ENCODE assay signal across 31 mouse cellular contexts in the genomic region with DNA sequence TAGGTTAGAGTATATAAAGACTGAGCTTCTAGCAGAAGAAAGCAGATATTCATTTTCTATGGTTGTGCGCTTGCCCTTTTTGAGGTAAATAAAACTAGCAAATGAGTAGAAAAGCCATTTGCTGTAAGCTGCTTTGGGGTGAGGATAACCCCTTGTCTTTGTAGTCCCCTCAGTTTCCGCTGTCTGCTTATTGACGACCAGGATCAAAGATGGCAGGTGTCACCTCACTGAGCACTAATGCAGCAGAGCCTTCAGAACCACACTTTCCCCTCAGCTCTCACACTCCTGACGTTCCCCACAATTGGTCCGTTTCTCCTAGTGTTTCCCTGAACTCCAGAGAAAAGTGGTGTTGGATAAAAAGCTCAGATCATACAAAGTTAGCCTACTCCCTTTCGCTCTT. TPM values are rescaled to one million over a fixed set of nuclear protein-coding genes. Genes with fewer than 3 reads are reported as not detected.
DNase-seq lines count a peak whose midpoint lies in the region; ATAC-seq and TF ChIP-seq lines count a peak whose summit lies in the region.
"Had no signal": no experiment of that assay in that cellular context is flagged by ENCODE, and none has a peak within 500 bp of the region (broad histone marks: within the 10 kb centered on the region; RNA-seq: fewer than 3 reads in every experiment).

No protein-coding gene starts in this region.

- H3K4me1 ChIP-seq in heart, postnatal 0 days (ENCODE audit: control insufficient read depth, insufficient read depth) = no peaks in the 10 kb centered on the region; the same call in 1 of the 2 replicates
- H3K4me1 ChIP-seq in hindbrain, embryonic 13.5 days (replicated peaks) = peaks cover 10% of the 10 kb centered on the region

- H3K27ac ChIP-seq in heart, postnatal 0 days (ENCODE audit: low read depth) = peak overlapping the region; percentile 30; the same call in 1 of the 2 replicates
- no peak overlapping the region for H3K27ac ChIP-seq in hindbrain, embryonic 13.5 days
- H3K27ac ChIP-seq: embryonic facial prominence, embryonic 13.5 days; forebrain, embryonic 10.5 days; forebrain, embryonic 15.5 days; heart, adult 2 months; hindbrain, embryonic 15.5 days; intestine, embryonic 15.5 days; kidney, postnatal 0 days; liver, embryonic 14.5 days; midbrain, embryonic 10.5 days; midbrain, embryonic 15.5 days; stomach, postnatal 0 days had no signal

- no peaks in the 10 kb centered on the region for H3K9me3 ChIP-seq in heart, postnatal 0 days (replicated peaks; ENCODE audit: control insufficient read depth, low read length)
- no peaks in the 10 kb centered on the region for H3K9me3 ChIP-seq in hindbrain, embryonic 13.5 days
- H3K9me3 ChIP-seq: embryonic facial prominence, embryonic 13.5 days; forebrain, embryonic 10.5 days; forebrain, embryonic 15.5 days; heart, embryonic 12.5 days; hindbrain, embryonic 15.5 days; intestine, embryonic 15.5 days; midbrain, embryonic 10.5 days; midbrain, embryonic 15.5 days had no signal

- H3K4me2 ChIP-seq in heart, postnatal 0 days (ENCODE audit: low read depth, low read length) = no peak overlapping the region
- no peak overlapping the region for H3K4me2 ChIP-seq in hindbrain, embryonic 13.5 days
- H3K4me2 ChIP-seq: embryonic facial prominence, embryonic 13.5 days; forebrain, embryonic 15.5 days; heart, embryonic 12.5 days; hindbrain, embryonic 15.5 days; intestine, embryonic 15.5 days; midbrain, embryonic 15.5 days had no signal

- no peak for ATAC-seq in heart, postnatal 0 days (ENCODE audit: insufficient read depth, low read depth)
- no peak for ATAC-seq in hindbrain, embryonic 13.5 days (ENCODE audit: low FRiP score)
- ATAC-seq in granulocyte monocyte progenitor cell, adult 5-6 weeks (replicated peaks; ENCODE audit: poor library complexity, severe bottlenecking) = no peak
- ATAC-seq: forebrain, embryonic 15.5 days; intestine, embryonic 15.5 days; midbrain, embryonic 15.5 days had no signal

- peaks cover 6% of the 10 kb centered on the region; the same call in 1 of the 2 replicates for H3K36me3 ChIP-seq in heart, postnatal 0 days (replicated peaks; ENCODE audit: control insufficient read depth, insufficient read depth, low read length)
- H3K36me3 ChIP-seq in hindbrain, embryonic 13.5 days = peaks cover 12% of the 10 kb centered on the region; the same call in 1 of the 2 replicates
- H3K36me3 ChIP-seq: forebrain, embryonic 15.5 days; midbrain, embryonic 15.5 days had no signal

- no peak for DNase-seq in heart, postnatal 0 days (ENCODE audit: low spot score)
- DNase-seq in heart, adult 18-20 months = no peak
- DNase-seq in naive thymus-derived CD4-positive, alpha-beta T cell, adult 2 months (ENCODE audit: low read depth) = peak; percentile 72
- DNase-seq in thymus, postnatal 14 days = peak; percentile 53
- no peak for DNase-seq in adrenal gland, adult 18-20 months (ENCODE audit: low spot score in 2 of 2)
- DNase-seq: adrenal gland, postnatal 10 days; cerebellum, adult 11-12 months; cerebellum, postnatal 10 days; gastrocnemius, postnatal 25 days; heart, adult 2 months; heart, postnatal 10 days; kidney, adult 2 months; kidney, postnatal 4 days; liver; lung, adult 2 months; lung, postnatal 14 days; right cerebral cortex, postnatal 25 days had no signal

- no peak overlapping the region for H3K4me3 ChIP-seq in heart, postnatal 0 days (ENCODE audit: low read depth, low read length)
- no peak overlapping the region for H3K4me3 ChIP-seq in hindbrain, embryonic 13.5 days
- H3K4me3 ChIP-seq: embryonic facial prominence, embryonic 13.5 days; forebrain, embryonic 10.5 days; forebrain, embryonic 15.5 days; heart, adult 2 months; heart, embryonic 12.5 days; hindbrain, embryonic 15.5 days; intestine, embryonic 15.5 days; midbrain, embryonic 10.5 days; midbrain, embryonic 15.5 days had no signal

- 86% methylated on average over 6 of the region's 6 CpGs for WGBS in heart, postnatal 0 days
- 89% methylated on average over 6 of the region's 6 CpGs for WGBS in hindbrain, embryonic 13.5 days

- H3K9ac ChIP-seq in heart, postnatal 0 days (replicated peaks; ENCODE audit: low read depth, low read length) = no peak overlapping the region
- H3K9ac ChIP-seq in hindbrain, embryonic 13.5 days = no peak overlapping the region
- H3K9ac ChIP-seq: embryonic facial prominence, embryonic 13.5 days; forebrain, embryonic 15.5 days; heart, embryonic 12.5 days; hindbrain, embryonic 15.5 days; intestine, embryonic 15.5 days; liver, embryonic 14.5 days; midbrain, embryonic 15.5 days had no signal

- TF ChIP-seq EP300 in heart, postnatal 0 days (IDR thresholded peaks at IDR 0.05; ENCODE audit: low read depth) = no peak

- no peaks in the 10 kb centered on the region for H3K27me3 ChIP-seq in heart, postnatal 0 days (ENCODE audit: control insufficient read depth, insufficient read depth, low read length)
- H3K27me3 ChIP-seq in hindbrain, embryonic 13.5 days = no peaks in the 10 kb centered on the region
- H3K27me3 ChIP-seq: embryonic facial prominence, embryonic 13.5 days; forebrain, embryonic 15.5 days; heart, embryonic 12.5 days; hindbrain, embryonic 15.5 days; intestine, embryonic 15.5 days; midbrain, embryonic 15.5 days had no signal

- TF ChIP-seq CTCF in heart, postnatal 0 days (IDR thresholded peaks at IDR 0.05; ENCODE audit: low read depth) = no peak

RNA-seq across cellular contexts. Expression of gene Washc3, which starts 2.3 kb away (rescaled TPM):
- 33.0 and 40.1 TPM in 2 replicates for total RNA-seq in heart, postnatal 0 days (2014; rRNA removed; ENCODE audit: low replicate concordance)
- 52.5 and 59.4 TPM in 2 replicates for polyA plus RNA-seq in heart, postnatal 0 days (2015; fragmentation: Nextera tagmentation; extraction: Ambion mirVana)
- 10 to 100 TPM; 32.5 to 34.5 TPM for total RNA-seq in heart, adult 18-20 months (2021)
- 10 to 100 TPM; 39.4 to 48.6 TPM for total RNA-seq in adrenal gland, adult 18-20 months (2021)
- 42.0 and 46.2 TPM in 2 replicates for polyA plus RNA-seq in hindbrain, embryonic 13.5 days (2015; fragmentation: Nextera tagmentation; extraction: Ambion mirVana)
- total RNA-seq in granulocyte monocyte progenitor cell, adult 5-6 weeks (2014; fragmentation: Nextera tagmentation) = 69.6 and 93.3 TPM in 2 replicates
- 33.0 and 33.9 TPM in 2 replicates for total RNA-seq in granulocyte monocyte progenitor cell, adult 5-6 weeks (2017)

RNA-seq across cellular contexts. Expression of gene Nup37, which starts 56.4 kb away (rescaled TPM):
- 7.5 and 24.1 TPM in 2 replicates for total RNA-seq in heart, postnatal 0 days (2014; rRNA removed; ENCODE audit: low replicate concordance)
- 21.9 and 22.1 TPM in 2 replicates for polyA plus RNA-seq in heart, postnatal 0 days (2015; fragmentation: Nextera tagmentation; extraction: Ambion mirVana)
- total RNA-seq in heart, adult 18-20 months (2021) = 1 to 10 TPM; 6.8 to 8.0 TPM
- 1 to 10 TPM; 6.9 to 8.4 TPM for total RNA-seq in adrenal gland, adult 18-20 months (2021)
- 33.4 and 34.3 TPM in 2 replicates for polyA plus RNA-seq in hindbrain, embryonic 13.5 days (2015; fragmentation: Nextera tagmentation; extraction: Ambion mirVana)
- 37.2 and 57.7 TPM in 2 replicates for total RNA-seq in granulocyte monocyte progenitor cell, adult 5-6 weeks (2014; fragmentation: Nextera tagmentation)
- 89.4 and 125 TPM in 2 replicates for total RNA-seq in granulocyte monocyte progenitor cell, adult 5-6 weeks (2017)

RNA-seq across cellular contexts. Expression of gene Parpbp, which starts 56.5 kb away (rescaled TPM):
- 6.9 and 17.5 TPM in 2 replicates for total RNA-seq in heart, postnatal 0 days (2014; rRNA removed; ENCODE audit: low replicate concordance)
- polyA plus RNA-seq in heart, postnatal 0 days (2015; fragmentation: Nextera tagmentation; extraction: Ambion mirVana) = 3.2 and 3.3 TPM in 2 replicates
- under 1 TPM; 0.17 to 0.28 TPM for total RNA-seq in heart, adult 18-20 months (2021)
- under 1 TPM; 0.23 to 0.48 TPM for total RNA-seq in adrenal gland, adult 18-20 months (2021)
- 3.0 TPM in 2 replicates for polyA plus RNA-seq in hindbrain, embryonic 13.5 days (2015; fragmentation: Nextera tagmentation; extraction: Ambion mirVana)
- 9.4 and 9.5 TPM in 2 replicates for total RNA-seq in granulocyte monocyte progenitor cell, adult 5-6 weeks (2014; fragmentation: Nextera tagmentation)
- total RNA-seq in granulocyte monocyte progenitor cell, adult 5-6 weeks (2017) = 23.2 and 34.2 TPM in 2 replicates
- total RNA-seq: gastrocnemius, adult 18-20 months had no signal

Comparison
In these comparisons a context has a peak if more than half of its experiments do, and no peak if none do; other contexts are left out.
1. DNase-seq: peak in naive thymus-derived CD4-positive, alpha-beta T cell, adult 2 months (single experiment) and thymus, postnatal 14 days (single experiment); none in heart, postnatal 0 days (single experiment), heart, adult 18-20 months (0 of 2) and adrenal gland, adult 18-20 months (0 of 2).